Comparison of ENCODE assay signal across 10 mouse cellular contexts in genomic region chr3:126667019-126667418, GRCm38 (mm10).
DNase-seq lines count a peak whose midpoint lies in the region; ATAC-seq lines count a peak whose summit lies in the region.
"Had no signal": no experiment of that assay in that cellular context is flagged by ENCODE, and none has a peak within 500 bp of the region (broad histone marks: within the 10 kb centered on the region; RNA-seq: fewer than 3 reads in every experiment).

No protein-coding gene starts in this region.

- 0 out of 2 replicates have a peak overlapping the region, but pooled peaks have one; percentile 11 for H3K9ac ChIP-seq in heart, embryonic 13.5 days
- no peak overlapping the region for H3K9ac ChIP-seq in midbrain, embryonic 12.5 days (replicated peaks)
- H3K9ac ChIP-seq in midbrain, embryonic 16.5 days (ENCODE audit: low read depth, low read length) = no peak overlapping the region
- no peak overlapping the region for H3K9ac ChIP-seq in hindbrain, embryonic 15.5 days
- H3K9ac ChIP-seq in stomach, embryonic 15.5 days = no peak overlapping the region
- H3K9ac ChIP-seq: liver, embryonic 15.5 days had no signal

- H3K27ac ChIP-seq in heart, embryonic 13.5 days (replicated peaks) = peak overlapping the region; percentile 80
- H3K27ac ChIP-seq in midbrain, embryonic 12.5 days (replicated peaks) = no peak overlapping the region
- no peak overlapping the region for H3K27ac ChIP-seq in midbrain, embryonic 16.5 days (ENCODE audit: low read length)
- H3K27ac ChIP-seq in hindbrain, embryonic 15.5 days (replicated peaks) = peak overlapping the region; percentile 54; the same call in 1 of the 2 replicates
- peak overlapping the region; percentile 60; the same call in 1 of the 2 replicates for H3K27ac ChIP-seq in stomach, embryonic 15.5 days
- H3K27ac ChIP-seq: liver, embryonic 15.5 days had no signal

- H3K4me2 ChIP-seq in heart, embryonic 13.5 days = peak overlapping the region; percentile 37
- no peak overlapping the region for H3K4me2 ChIP-seq in midbrain, embryonic 12.5 days (replicated peaks)
- H3K4me2 ChIP-seq in midbrain, embryonic 16.5 days (ENCODE audit: low read length) = no peak overlapping the region
- no peak overlapping the region for H3K4me2 ChIP-seq in hindbrain, embryonic 15.5 days
- no peak overlapping the region for H3K4me2 ChIP-seq in stomach, embryonic 15.5 days
- H3K4me2 ChIP-seq: liver, embryonic 15.5 days had no signal

- H3K36me3 ChIP-seq in heart, embryonic 13.5 days = no peaks in the 10 kb centered on the region
- H3K36me3 ChIP-seq in midbrain, embryonic 12.5 days = no peaks in the 10 kb centered on the region
- H3K36me3 ChIP-seq in midbrain, embryonic 16.5 days (ENCODE audit: control insufficient read depth, insufficient read depth, low read length) = no peaks in the 10 kb centered on the region
- no peaks in the 10 kb centered on the region for H3K36me3 ChIP-seq in hindbrain, embryonic 15.5 days
- no peaks in the 10 kb centered on the region for H3K36me3 ChIP-seq in stomach, embryonic 15.5 days
- H3K36me3 ChIP-seq: liver, embryonic 15.5 days had no signal

- no peak overlapping the region for H3K4me3 ChIP-seq in heart, embryonic 13.5 days
- no peak overlapping the region for H3K4me3 ChIP-seq in midbrain, embryonic 12.5 days
- H3K4me3 ChIP-seq in midbrain, embryonic 16.5 days (ENCODE audit: low read depth, low read length) = no peak overlapping the region
- no peak overlapping the region for H3K4me3 ChIP-seq in hindbrain, embryonic 15.5 days
- H3K4me3 ChIP-seq in stomach, embryonic 15.5 days (replicated peaks) = no peak overlapping the region
- H3K4me3 ChIP-seq: liver, embryonic 15.5 days had no signal

- no peaks in the 10 kb centered on the region for H3K27me3 ChIP-seq in heart, embryonic 13.5 days (replicated peaks)
- no peaks in the 10 kb centered on the region for H3K27me3 ChIP-seq in midbrain, embryonic 12.5 days
- no peaks in the 10 kb centered on the region for H3K27me3 ChIP-seq in midbrain, embryonic 16.5 days (ENCODE audit: control insufficient read depth, insufficient read depth, low read depth, low read length)
- no peaks in the 10 kb centered on the region for H3K27me3 ChIP-seq in hindbrain, embryonic 15.5 days
- no peaks in the 10 kb centered on the region for H3K27me3 ChIP-seq in stomach, embryonic 15.5 days (replicated peaks)
- H3K27me3 ChIP-seq: liver, embryonic 15.5 days had no signal

- ATAC-seq in heart, embryonic 13.5 days (ENCODE audit: extremely low read depth, insufficient number of reproducible peaks, low FRiP score, low TSS enrichment) = 0 out of 2 replicates have a peak, but pooled peaks have one; percentile 25
- peak; percentile 39; the same call in 1 of the 2 replicates for ATAC-seq in midbrain, embryonic 12.5 days (ENCODE audit: low FRiP score, low read depth)
- ATAC-seq in midbrain, embryonic 16.5 days = no peak
- ATAC-seq in hindbrain, embryonic 15.5 days (ENCODE audit: low FRiP score, low read depth) = 0 out of 2 replicates have a peak, but pooled peaks have one; percentile 8
- ATAC-seq in stomach, embryonic 15.5 days (ENCODE audit: insufficient read depth, low FRiP score, low read depth) = 0 out of 2 replicates have a peak, but pooled peaks have one; percentile 5
- ATAC-seq: CD4-positive, CD25-positive, alpha-beta regulatory T cell, adult 4 months had no signal

- H3K9me3 ChIP-seq in heart, embryonic 13.5 days = no peaks in the 10 kb centered on the region
- H3K9me3 ChIP-seq in midbrain, embryonic 12.5 days = no peaks in the 10 kb centered on the region
- H3K9me3 ChIP-seq in midbrain, embryonic 16.5 days (replicated peaks; ENCODE audit: control insufficient read depth, low read length, poor library complexity, severe bottlenecking) = no peaks in the 10 kb centered on the region
- H3K9me3 ChIP-seq in hindbrain, embryonic 15.5 days = no peaks in the 10 kb centered on the region
- H3K9me3 ChIP-seq in stomach, embryonic 15.5 days = no peaks in the 10 kb centered on the region
- H3K9me3 ChIP-seq: liver, embryonic 15.5 days had no signal

- H3K4me1 ChIP-seq in heart, embryonic 13.5 days = peaks cover 79% of the 10 kb centered on the region
- H3K4me1 ChIP-seq in midbrain, embryonic 12.5 days = peaks cover 25% of the 10 kb centered on the region
- peaks cover 24% of the 10 kb centered on the region for H3K4me1 ChIP-seq in midbrain, embryonic 16.5 days (ENCODE audit: control insufficient read depth, insufficient read depth, low read length)
- peaks cover 34% of the 10 kb centered on the region for H3K4me1 ChIP-seq in hindbrain, embryonic 15.5 days (replicated peaks)
- H3K4me1 ChIP-seq in stomach, embryonic 15.5 days = peaks cover 17% of the 10 kb centered on the region
- H3K4me1 ChIP-seq: liver, embryonic 15.5 days had no signal

- WGBS in heart, embryonic 13.5 days = 92% methylated on average over 11 of the region's 11 CpGs
- WGBS in midbrain, embryonic 12.5 days = 96% methylated on average over 11 of the region's 11 CpGs
- 98% methylated on average over 11 of the region's 11 CpGs for WGBS in midbrain, embryonic 16.5 days
- 95% methylated on average over 11 of the region's 11 CpGs for whole genome bisulfite sequencing in hindbrain, embryonic 15.5 days
- 90% methylated on average over 11 of the region's 11 CpGs for WGBS in stomach, embryonic 15.5 days

- no peak for DNase-seq in heart, postnatal 25 days (ENCODE audit: low spot score)
- DNase-seq in layer of hippocampus, adult 9-11 months = no peak
- DNase-seq in layer of hippocampus, postnatal 10 days (ENCODE audit: low spot score in 2 of 2) = no peak

- intact Hi-C loops in heart, postnatal 25 days (cut with DNase I) = no loop called here

Comparison
In these comparisons a context has a peak if more than half of its experiments do, and no peak if none do; other contexts are left out.
1. H3K27ac ChIP-seq: peak in heart, embryonic 13.5 days (single experiment), hindbrain, embryonic 15.5 days (single experiment) and stomach, embryonic 15.5 days (single experiment); none in midbrain, embryonic 12.5 days (single experiment) and midbrain, embryonic 16.5 days (single experiment).